Mouse (Mus musculus): ENCODE measurements around the gene Sox6. TPM values are rescaled to one million over a fixed set of nuclear protein-coding genes. Genes with fewer than 3 reads are reported as not detected.
"Not testable (repeated sequence)": the region's sequence is repeated elsewhere in the genome, so short reads cannot be mapped to it uniquely, and the experiment has no call there.

Gene Sox6
- polyA plus RNA-seq, 1 experiment from 2014 or later, result 149 TPM

DNA sequence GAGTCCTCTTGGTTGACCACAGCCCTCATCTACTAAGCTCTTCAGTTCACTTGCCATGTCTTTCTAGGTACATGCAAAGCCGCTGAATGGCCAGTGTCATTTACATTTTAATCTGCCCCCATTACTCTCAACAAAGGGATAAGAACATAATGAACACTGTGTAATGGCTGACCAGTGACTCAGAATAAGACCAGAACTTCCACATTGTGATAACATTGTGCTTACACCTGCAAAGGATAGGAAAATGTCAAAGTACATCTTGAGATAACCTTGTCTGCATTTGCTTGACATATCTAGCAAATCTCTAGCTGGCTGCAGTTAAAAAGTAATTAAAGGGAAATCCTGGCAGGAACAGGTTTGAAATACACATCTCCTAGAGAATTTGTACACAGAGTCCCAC is 431.1 kb downstream of the Sox6 start:
- Histone ChIP-seq H3K27me3 (no peaks in the 10 kb centered on the region), H3K4me1 (peaks cover 13% of the 10 kb centered on the region), H3K9ac (no peak overlapping the region), H3K4me2 (no peak overlapping the region), H3K4me3 (no peak overlapping the region), H3K27ac (no peak overlapping the region), H3K36me3 (ENCODE audit: poor library complexity, severe bottlenecking) (peaks cover 4% of the 10 kb centered on the region; the same call in 1 of the 2 replicates), H3K9me3 (replicated peaks) (no peaks in the 10 kb centered on the region; the same call in 1 of the 2 replicates)
- WGBS, result 61% methylated on average over 1 of the region's 1 CpGs
- no peak for ATAC-seq

DNA sequence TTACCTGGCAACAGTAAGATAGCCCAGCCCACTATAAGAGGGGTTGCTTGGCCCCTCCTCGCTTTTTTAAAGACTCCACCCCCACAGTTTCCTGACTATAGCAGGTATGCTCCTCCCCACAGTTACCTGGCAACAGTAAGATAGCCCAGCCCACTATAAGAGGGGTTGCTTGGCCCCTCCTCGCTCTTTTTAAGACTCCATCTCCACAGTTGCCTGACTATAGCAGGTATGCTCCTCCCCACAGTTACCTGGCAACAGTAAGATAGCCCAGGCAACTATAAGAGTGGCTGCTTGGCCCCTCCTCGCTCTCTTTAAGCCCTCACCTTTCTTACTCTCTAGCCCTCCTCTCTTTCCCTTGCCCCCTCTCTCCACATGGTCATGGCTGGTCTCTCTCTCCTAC is 432.5 kb downstream of the Sox6 start:
- H3K27me3 ChIP-seq; H3K9me3 ChIP-seq (replicated peaks); ATAC-seq; H3K36me3 ChIP-seq (ENCODE audit: poor library complexity, severe bottlenecking); H3K27ac ChIP-seq; H3K4me2 ChIP-seq; H3K9ac ChIP-seq; H3K4me3 ChIP-seq: not testable (repeated sequence)
- 70% methylated on average over 3 of the region's 3 CpGs for WGBS
- peaks cover 13% of the 10 kb centered on the region for H3K4me1 ChIP-seq

DNA sequence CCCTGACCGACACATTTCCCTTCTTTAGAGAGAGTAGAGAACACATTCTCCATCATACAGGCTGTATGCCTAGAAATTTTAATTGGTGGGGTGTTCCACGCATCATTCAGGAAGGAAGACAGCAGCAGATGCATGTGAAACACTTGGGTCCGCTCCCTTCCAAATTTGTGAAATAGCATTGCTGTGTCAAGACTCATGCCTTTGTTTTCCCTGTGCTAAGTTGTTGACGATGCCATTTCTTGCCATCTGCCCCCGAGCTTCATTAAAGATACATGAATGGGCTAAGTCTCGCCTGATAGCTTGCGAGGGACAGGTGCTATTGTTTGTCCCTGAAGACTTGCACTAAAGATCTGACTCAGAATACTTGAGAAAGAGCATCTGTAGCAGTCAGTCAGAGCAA is 433.7 kb downstream of the Sox6 start:
- peak; percentile 63 for ATAC-seq
- Histone ChIP-seq H3K4me2 (no peak overlapping the region), H3K36me3 (ENCODE audit: poor library complexity, severe bottlenecking) (peaks cover 4% of the 10 kb centered on the region; the same call in 1 of the 2 replicates)

DNA sequence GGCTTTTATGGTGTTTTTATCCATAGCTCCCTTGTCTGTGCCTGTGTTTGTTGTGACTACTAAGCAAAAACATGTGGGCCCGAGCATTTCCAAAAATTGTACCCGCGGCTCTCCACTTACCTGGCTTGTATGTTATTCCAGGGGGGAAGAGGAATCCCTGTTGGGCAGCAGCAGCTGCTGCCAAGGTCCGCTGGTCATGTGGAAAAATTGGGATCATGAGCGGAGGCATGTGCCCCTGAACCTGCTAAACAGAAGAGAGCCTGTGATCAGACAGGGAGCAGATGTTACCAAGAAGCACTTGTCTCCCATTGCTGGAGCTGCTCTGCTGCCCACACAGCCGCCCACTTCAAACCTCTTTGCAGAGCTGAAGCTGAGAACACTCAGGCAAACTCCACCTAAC is 441.2 kb downstream of the Sox6 start:
- Histone ChIP-seq H3K4me1 (peaks cover 14% of the 10 kb centered on the region; the same call in 1 of the 2 replicates), H3K4me3 (no peak overlapping the region), H3K36me3 (ENCODE audit: poor library complexity, severe bottlenecking) (no peaks in the 10 kb centered on the region), H3K27ac (no peak overlapping the region), H3K27me3 (no peaks in the 10 kb centered on the region), H3K9me3 (replicated peaks) (no peaks in the 10 kb centered on the region), H3K9ac (no peak overlapping the region), H3K4me2 (no peak overlapping the region)
- ATAC-seq, result no peak
- 57% methylated on average over 6 of the region's 6 CpGs for WGBS

More for the DNA sequence above, 433.7 kb downstream of the Sox6 start:
- no peaks in the 10 kb centered on the region for H3K27me3 ChIP-seq
- H3K9me3 ChIP-seq (replicated peaks), result no peaks in the 10 kb centered on the region; the same call in 1 of the 2 replicates
- no peak overlapping the region for H3K27ac ChIP-seq
- no peak overlapping the region for H3K4me3 ChIP-seq
- peaks cover 13% of the 10 kb centered on the region for H3K4me1 ChIP-seq
- WGBS, result 30% methylated on average over 7 of the region's 7 CpGs
- H3K9ac ChIP-seq, result no peak overlapping the region

DNA sequence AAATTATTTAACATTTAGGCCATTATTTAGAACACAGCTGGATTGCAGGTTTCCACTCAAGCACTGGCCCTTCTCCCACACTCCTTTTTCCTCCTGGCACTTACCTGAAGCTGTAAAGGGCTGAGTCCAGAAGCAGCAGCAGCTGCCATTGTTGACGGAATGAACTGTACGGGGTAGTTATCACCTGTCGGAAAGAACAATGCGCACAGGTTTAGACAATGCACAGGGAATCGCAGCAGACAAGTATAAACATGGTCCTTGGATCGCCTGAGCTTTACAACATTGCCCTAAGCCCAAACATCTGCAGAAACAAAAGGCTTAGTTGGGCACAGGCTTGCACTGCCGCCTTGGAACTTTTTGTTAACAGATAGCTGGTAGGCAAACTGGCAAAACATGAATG is 458.1 kb downstream of the Sox6 start:
- H3K4me1 ChIP-seq, result peaks cover 15% of the 10 kb centered on the region; the same call in 1 of the 2 replicates
- no peak overlapping the region for H3K4me2 ChIP-seq
- 62% methylated on average over 7 of the region's 7 CpGs for WGBS
- no peak overlapping the region for H3K4me3 ChIP-seq
- no peak for ATAC-seq
- H3K36me3 ChIP-seq (ENCODE audit: poor library complexity, severe bottlenecking), result peaks cover 4% of the 10 kb centered on the region; the same call in 1 of the 2 replicates
- no peaks in the 10 kb centered on the region for H3K9me3 ChIP-seq (replicated peaks)
- no peak overlapping the region for H3K9ac ChIP-seq
- H3K27me3 ChIP-seq, result no peaks in the 10 kb centered on the region
- H3K27ac ChIP-seq, result no peak overlapping the region

DNA sequence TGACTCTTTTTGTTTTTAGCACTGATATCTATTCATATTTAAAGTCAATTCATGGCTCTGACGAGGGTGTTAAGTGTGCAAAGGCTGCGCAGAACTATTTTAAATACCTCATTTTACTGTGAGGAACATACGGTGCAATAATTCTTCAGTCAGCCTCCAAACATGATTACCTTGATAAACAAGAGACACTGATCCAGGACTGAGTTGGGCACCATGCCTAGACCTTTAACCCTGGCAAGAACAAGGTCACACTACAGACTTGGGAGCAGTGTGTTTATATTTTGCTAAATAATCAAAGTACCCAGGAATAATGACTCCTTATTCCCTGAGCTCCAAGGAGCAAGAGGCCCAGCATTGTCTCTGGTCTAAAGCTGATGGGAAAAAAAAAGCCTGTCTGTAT is 458.8 kb downstream of the Sox6 start:
- Histone ChIP-seq H3K4me2 (no peak overlapping the region), H3K27ac (no peak overlapping the region), H3K4me1 (peaks cover 15% of the 10 kb centered on the region; the same call in 1 of the 2 replicates), H3K36me3 (ENCODE audit: poor library complexity, severe bottlenecking) (peaks cover 4% of the 10 kb centered on the region; the same call in 1 of the 2 replicates), H3K4me3 (no peak overlapping the region), H3K27me3 (no peaks in the 10 kb centered on the region), H3K9me3 (replicated peaks) (no peaks in the 10 kb centered on the region), H3K9ac (no peak overlapping the region)
- ATAC-seq, result no peak
- 81% methylated on average over 3 of the region's 3 CpGs for WGBS

DNA sequence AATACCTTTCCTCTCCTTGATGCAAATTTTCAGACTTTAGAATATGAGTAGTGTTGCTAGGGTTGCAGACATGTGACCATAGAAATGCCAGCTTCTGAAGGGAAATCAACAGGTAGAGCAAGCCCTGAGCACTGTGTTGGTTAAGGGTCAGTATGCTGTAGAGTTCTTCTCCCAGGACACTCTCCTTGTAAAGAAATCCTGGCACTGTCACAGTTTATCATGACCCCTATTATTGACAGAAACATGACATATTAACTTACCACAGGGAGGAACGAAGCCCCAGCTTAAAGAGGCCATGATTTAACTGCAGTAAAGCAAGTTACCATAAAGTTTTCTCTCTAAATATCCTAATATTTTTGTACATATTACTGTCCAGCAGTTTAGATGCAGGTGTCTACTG is 462.2 kb downstream of the Sox6 start:
- 84% methylated on average over 1 of the region's 1 CpGs for WGBS
- Histone ChIP-seq H3K27ac (no peak overlapping the region), H3K36me3 (ENCODE audit: poor library complexity, severe bottlenecking) (peaks cover 4% of the 10 kb centered on the region; the same call in 1 of the 2 replicates), H3K4me1 (peaks cover 6% of the 10 kb centered on the region; the same call in 1 of the 2 replicates), H3K4me2 (no peak overlapping the region), H3K9me3 (replicated peaks) (no peaks in the 10 kb centered on the region), H3K4me3 (no peak overlapping the region), H3K9ac (no peak overlapping the region), H3K27me3 (no peaks in the 10 kb centered on the region)
- ATAC-seq, result no peak

DNA sequence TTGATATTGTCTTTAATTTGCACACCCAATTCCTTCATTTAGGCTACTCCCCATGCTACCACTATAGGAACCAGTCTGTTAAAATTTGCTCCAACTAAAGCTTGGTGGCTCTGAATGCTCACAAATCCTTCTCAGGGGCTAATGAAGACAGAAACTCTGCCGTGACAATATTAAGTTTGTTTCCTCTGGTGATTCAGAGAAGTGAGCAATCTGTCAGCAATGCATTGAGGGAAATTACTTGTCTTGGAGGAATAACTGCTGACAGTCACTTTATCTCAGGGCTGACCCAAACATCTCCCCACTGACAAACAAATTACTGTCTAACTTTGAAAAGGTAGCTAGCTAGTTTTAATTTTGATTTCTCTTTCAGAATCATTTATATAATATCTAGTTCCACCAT is 463.8 kb downstream of the Sox6 start:
- Histone ChIP-seq H3K9ac (no peak overlapping the region), H3K4me3 (no peak overlapping the region), H3K27ac (no peak overlapping the region), H3K9me3 (replicated peaks) (no peaks in the 10 kb centered on the region), H3K36me3 (ENCODE audit: poor library complexity, severe bottlenecking) (peaks cover 4% of the 10 kb centered on the region; the same call in 1 of the 2 replicates), H3K4me1 (peaks cover under 1% of the 10 kb centered on the region; the same call in 1 of the 2 replicates), H3K4me2 (no peak overlapping the region), H3K27me3 (no peaks in the 10 kb centered on the region)
- no peak for ATAC-seq
- 57% methylated on average over 1 of the region's 1 CpGs for WGBS

DNA sequence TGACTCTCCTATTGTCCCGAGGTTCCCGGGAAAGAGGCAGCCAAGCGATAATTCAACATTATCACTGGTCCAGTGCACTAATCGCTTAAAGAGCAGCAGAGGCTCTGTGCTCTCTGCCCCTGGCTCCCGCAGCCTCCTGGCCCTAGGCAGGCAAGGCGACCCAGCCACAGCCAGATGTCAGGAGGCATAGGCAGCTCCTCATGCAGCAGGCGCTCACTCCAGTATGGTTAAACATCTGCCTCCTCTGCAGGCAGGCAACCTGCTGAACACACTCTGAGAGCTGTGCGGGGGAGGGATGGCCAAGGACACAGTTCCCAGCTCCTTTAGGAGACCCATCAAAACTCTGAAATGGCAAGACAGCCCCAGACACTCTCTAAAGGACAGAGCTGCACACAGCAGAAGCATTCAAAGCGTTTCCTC is 469.8 kb downstream of the Sox6 start:
- peak overlapping the region; percentile 20 for H3K4me3 ChIP-seq
- H3K9ac ChIP-seq, result peak overlapping the region; percentile 45; the same call in 1 of the 2 replicates
- peak overlapping the region; percentile 56 for H3K4me2 ChIP-seq
- ATAC-seq, result peak; percentile 91
- H3K9me3 ChIP-seq (replicated peaks), result no peaks in the 10 kb centered on the region
- H3K4me1 ChIP-seq, result peaks cover 39% of the 10 kb centered on the region
- WGBS, result 3% methylated on average over 9 of the region's 9 CpGs
- H3K27ac ChIP-seq, result peak overlapping the region; percentile 64
- H3K27me3 ChIP-seq, result no peaks in the 10 kb centered on the region
- no peaks in the 10 kb centered on the region for H3K36me3 ChIP-seq (ENCODE audit: poor library complexity, severe bottlenecking)

DNA sequence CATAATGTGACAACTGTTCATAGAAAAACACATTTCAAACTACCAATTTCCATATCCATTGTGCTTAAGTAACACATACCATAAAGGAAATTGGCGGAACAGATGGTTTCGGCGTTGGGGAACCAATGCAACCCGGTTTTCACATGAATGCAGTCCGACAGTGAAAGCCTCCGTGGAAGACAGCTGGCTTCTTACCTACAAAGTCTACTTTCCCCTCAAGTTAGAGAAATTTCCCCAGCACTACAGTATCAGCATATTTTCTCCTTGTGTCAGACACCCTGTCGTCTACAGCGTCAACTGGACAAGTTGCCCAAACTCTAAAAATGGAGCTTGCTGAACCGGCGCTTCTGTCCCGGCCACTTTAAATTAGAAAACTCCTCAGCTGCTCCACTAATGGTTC is 470.3 kb downstream of the Sox6 start:
- H3K4me3 ChIP-seq, result peak overlapping the region; percentile 20; the same call in 1 of the 2 replicates
- no peaks in the 10 kb centered on the region for H3K36me3 ChIP-seq (ENCODE audit: poor library complexity, severe bottlenecking)
- H3K9me3 ChIP-seq (replicated peaks), result no peaks in the 10 kb centered on the region
- peaks cover 44% of the 10 kb centered on the region for H3K4me1 ChIP-seq
- peak overlapping the region; percentile 45; the same call in 1 of the 2 replicates for H3K9ac ChIP-seq
- peak; percentile 69 for ATAC-seq
- H3K27me3 ChIP-seq, result no peaks in the 10 kb centered on the region
- H3K27ac ChIP-seq, result peak overlapping the region; percentile 64
- peak overlapping the region; percentile 56 for H3K4me2 ChIP-seq
- 12% methylated on average over 11 of the region's 11 CpGs for WGBS

DNA sequence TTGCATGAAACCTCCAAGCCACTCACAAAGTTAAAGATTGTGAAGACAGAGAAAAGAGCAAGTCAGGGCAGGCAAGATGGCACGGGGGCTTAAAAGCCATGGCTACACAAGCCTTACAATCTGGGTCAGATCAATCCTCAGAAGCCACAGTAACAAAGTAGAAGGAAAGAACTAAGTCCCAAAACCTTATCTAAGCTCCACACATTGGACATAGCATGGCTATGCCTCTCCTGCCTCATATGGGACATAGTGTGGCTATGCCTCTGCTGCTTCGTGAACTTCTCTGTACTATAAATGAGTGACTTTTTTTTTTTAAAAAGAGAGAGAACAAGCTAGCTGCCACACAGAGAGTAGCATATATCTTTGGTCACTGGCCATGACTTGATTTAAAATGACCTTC is 471.8 kb downstream of the Sox6 start:
- Histone ChIP-seq H3K4me2 (no peak overlapping the region), H3K27me3 (no peaks in the 10 kb centered on the region), H3K27ac (no peak overlapping the region), H3K9ac (no peak overlapping the region), H3K9me3 (replicated peaks) (no peaks in the 10 kb centered on the region), H3K4me3 (no peak overlapping the region), H3K36me3 (ENCODE audit: poor library complexity, severe bottlenecking) (no peaks in the 10 kb centered on the region), H3K4me1 (peaks cover 48% of the 10 kb centered on the region)
- whole genome bisulfite sequencing, result 92% methylated on average over 2 of the region's 2 CpGs
- ATAC-seq, result no peak

DNA sequence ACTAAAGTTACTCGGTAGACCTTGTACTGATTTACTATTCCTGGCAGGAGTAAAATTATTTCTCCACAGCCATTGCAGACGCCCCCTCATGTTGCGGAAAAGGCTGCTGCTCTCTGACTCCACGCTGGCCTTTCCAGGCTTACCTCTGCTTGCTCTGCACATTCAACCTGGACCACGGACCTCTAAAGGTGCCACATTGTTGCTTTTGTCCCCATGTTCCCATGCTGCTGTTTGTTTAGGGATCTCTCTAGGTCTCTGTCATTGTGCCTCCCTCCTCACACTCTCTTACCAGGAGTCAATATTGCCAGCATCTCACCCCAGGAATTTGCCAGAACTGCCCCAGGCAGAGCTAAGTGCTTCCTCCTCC is 473.6 kb downstream of the Sox6 start:
- peaks cover 48% of the 10 kb centered on the region for H3K4me1 ChIP-seq
- WGBS, result 58% methylated on average over 5 of the region's 5 CpGs

More for the DNA sequence above, 473.6 kb downstream of the Sox6 start:
- Histone ChIP-seq H3K9ac (no peak overlapping the region), H3K27ac (no peak overlapping the region), H3K4me2 (no peak overlapping the region), H3K9me3 (replicated peaks) (no peaks in the 10 kb centered on the region), H3K36me3 (ENCODE audit: poor library complexity, severe bottlenecking) (no peaks in the 10 kb centered on the region), H3K27me3 (no peaks in the 10 kb centered on the region), H3K4me3 (no peak overlapping the region)
- ATAC-seq, result no peak
